Mouse (Mus musculus): ENCODE measurements at regions not wholly inside any gene's neighbourhood (a gene's known extent, or its start where the extent isn't known, plus 50 kb on each side); places are given as distances from the start of the nearest gene placed in this dataset.
A peak's percentile ranks its signal among the peaks of the same experiment; 100 is the strongest.

DNA sequence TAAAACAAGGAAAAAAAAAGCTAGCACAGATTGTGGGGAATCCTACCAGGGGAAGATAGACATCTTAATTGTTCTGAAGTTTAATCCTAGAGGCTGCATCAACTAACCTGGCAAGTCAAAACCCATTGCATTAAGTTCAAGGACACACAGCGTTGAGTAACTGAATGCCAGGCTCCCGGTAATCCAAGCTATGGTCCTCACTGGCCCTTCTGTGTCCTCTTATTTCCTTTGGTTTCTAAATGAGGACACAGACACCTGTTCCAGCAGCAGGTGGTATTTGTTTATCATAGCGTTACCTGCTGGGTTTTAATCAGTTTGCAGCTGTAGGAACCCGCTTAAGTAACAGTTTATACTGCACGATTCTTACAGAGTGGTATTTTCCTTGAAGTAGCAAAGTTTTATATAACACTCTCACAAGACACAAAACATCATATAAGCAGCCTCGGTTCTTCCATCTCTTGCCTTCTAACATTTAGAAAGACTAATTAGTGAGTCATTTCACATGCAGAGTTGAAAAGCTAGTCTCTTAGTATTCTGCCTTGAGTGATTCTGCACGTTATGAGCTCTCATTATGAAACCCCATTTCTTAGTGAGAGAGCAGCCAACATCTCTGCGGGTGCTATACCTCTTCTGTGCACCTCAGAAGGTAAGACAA is 1832.0 kb upstream of the Pcdh7 start:
- DNase-seq (ENCODE audit: low spot score in 2 of 2): no peak

DNA sequence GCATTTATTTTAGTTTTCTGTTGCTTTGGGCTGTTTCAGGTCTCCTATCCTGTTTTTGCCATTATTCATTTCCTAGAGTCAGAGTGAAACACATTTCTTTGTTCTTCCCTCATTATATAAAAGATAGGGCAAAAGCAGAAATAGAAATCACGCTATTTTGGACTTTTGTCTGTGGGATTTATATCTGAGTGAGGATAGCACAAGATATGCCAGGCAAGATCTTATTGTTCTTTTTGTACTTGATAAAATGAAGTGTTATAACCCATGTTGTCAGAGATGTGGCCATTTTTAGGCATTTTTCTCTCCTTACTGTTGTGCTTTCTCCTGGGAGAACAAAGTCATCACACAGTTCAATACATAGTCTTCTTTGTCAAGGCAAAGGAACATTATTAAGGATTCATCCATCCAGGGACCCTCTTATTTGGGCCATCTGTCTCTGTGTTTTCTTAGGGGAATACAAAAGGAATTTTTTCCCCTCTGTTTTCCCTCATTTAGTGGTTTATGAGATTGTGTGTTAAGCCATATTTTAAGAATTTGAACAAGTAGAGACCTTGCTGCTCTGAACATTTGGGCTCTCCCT is 1825.9 kb upstream of the Pcdh7 start:
- no peak for DNase-seq (ENCODE audit: low spot score in 2 of 2)

DNA sequence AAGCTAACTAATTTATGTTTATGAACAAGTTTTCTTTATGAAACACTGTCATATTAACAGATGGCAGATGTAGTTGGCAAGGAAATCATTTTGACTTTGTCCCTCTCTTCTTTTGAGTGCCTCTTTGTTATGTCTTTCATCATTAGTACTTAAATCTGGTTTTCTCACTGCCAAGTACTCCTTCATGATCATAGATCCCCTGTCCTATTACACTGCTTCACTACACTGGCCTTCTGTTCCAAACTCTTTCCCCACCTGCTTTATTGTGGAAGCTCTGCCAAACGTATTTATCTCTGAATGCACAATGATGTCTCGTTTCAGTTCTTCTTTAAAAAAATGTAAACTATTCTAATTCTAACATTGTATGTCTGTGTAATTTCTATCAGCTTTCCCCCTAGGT is 1776.3 kb upstream of the Pcdh7 start:
- DNase-seq (ENCODE audit: low spot score in 2 of 2): peak; percentile 0 to 15

DNA sequence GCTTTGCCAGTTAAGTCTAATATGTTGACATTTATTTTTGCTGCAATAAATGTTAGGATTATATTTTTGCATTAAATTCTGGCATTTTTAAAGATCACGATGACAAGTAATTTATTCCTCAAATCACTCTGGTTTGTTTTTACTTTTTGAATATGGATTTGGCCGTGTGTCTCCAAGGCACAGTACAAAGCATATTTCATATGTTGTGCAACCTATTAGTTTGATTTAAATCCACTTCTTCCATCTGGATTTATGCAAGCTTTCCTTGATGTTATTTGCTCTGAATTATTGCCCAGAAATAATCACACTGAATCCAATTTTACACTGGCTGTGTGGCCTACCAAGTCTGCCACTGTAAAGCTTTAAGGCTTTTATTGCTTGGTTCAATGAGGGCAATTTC is 1741.3 kb upstream of the Pcdh7 start:
- DNase-seq (ENCODE audit: low spot score in 2 of 2): peak in 1 of 2 experiments; percentile 7

DNA sequence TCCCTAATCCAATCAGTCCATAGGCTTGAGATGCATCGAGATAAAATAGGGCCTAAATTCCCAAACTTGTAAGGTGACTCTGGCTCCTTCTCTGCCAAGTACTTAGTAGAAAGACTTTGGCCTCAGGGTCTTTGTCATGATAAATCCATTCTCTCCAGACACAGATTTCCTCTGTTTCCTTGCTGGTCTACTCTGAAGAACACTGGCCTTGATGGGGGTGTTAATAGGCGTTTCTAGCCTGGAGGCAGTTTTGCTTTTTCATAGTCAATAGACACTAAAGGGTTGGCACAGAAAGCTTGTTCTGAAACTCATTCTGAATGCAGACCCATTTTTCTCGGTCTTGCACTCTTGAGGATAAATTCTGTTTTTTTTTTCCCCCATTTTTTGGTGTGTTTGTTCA is 1709.9 kb upstream of the Pcdh7 start:
- no peak for DNase-seq (ENCODE audit: low spot score in 2 of 2)

DNA sequence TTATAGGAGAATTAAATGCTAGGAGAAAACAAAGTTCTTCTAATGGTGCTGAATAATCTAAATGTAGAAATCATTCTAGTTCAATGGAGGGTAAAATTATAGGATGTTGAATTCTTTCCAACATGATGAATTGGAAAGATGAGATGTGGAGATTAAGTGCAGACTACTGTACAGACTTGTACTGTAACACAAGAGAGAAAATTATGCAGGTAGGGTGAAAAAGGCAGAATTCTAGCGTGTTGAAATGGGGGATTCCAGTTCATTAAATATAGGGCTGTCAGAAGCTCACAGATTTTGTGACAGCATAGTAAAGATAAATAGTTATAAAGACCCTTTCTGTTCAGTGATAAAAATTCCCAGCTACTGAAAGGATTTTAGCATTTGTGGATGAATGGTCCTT is 1697.3 kb upstream of the Pcdh7 start:
- DNase-seq (ENCODE audit: low spot score in 2 of 2): no peak
